Mouse (Mus musculus) forebrain, embryonic 15.5 days (tissue): ENCODE results near the gene Anks1b. TPM values are rescaled to one million over a fixed set of nuclear protein-coding genes. Genes with fewer than 3 reads are reported as not detected.

Source experiments
- ATAC-seq: fragments of 200-750 bp; cut with Nextera tagmentation; replicated peaks from 2 replicates; pipeline ENCODE4 v1.8.0; 2017; ENCODE audit warnings: mild to moderate bottlenecking, moderate TSS enrichment, moderate library complexity
- H3K27ac ChIP-seq: fragments of 300-500 bp; sonication (generic); replicated peaks from 2 replicates; pipeline ENCODE4 v1.5.1; 2015; ENCODE audit warnings: mild to moderate bottlenecking, inconsistent platforms
- H3K27me3 ChIP-seq: fragments of 300-500 bp; sonication (generic); 2 replicates; pipeline ENCODE4 v1.6.1; 2015; ENCODE audit warnings: inconsistent platforms
- H3K36me3 ChIP-seq: fragments of 300-500 bp; sonication (generic); 2 replicates; pipeline ENCODE4 v1.6.1; 2015; ENCODE audit warnings: mild to moderate bottlenecking, inconsistent platforms
- H3K4me1 ChIP-seq: fragments of 300-500 bp; sonication (generic); 2 replicates; pipeline ENCODE4 v1.6.1; 2015; ENCODE audit warnings: inconsistent platforms
- H3K4me2 ChIP-seq: fragments of 300-500 bp; sonication (generic); replicated peaks from 2 replicates; pipeline ENCODE4 v1.6.1; 2015; ENCODE audit warnings: mild to moderate bottlenecking, inconsistent platforms
- H3K4me3 ChIP-seq: fragments of 300-500 bp; sonication (generic); 2 replicates; pipeline ENCODE4 v1.5.1; 2015; ENCODE audit warnings: mild to moderate bottlenecking, inconsistent platforms
- H3K9ac ChIP-seq: fragments of 300-500 bp; sonication (generic); replicated peaks from 2 replicates; pipeline ENCODE4 v1.6.1; 2015; ENCODE audit warnings: mild to moderate bottlenecking, inconsistent platforms
- H3K9me3 ChIP-seq: fragments of 300-500 bp; sonication (generic); 2 replicates; pipeline ENCODE4 v1.6.1; 2016; ENCODE audit warnings: inconsistent platforms
- WGBS: fragments of 180-500 bp; shearing (Covaris S2); methylation state at CpG from one replicate; pipeline ENCODE4 v1.1.7; 2015; ENCODE audit warnings: mixed read lengths; 5-methylcytosine and 5-hydroxymethylcytosine counted together
- polyA plus RNA-seq: library from polyadenylated mRNA; unstranded; fragments of >200 nt; fragmentation: Nextera tagmentation; extraction: Ambion mirVana; gene quantifications from 2 replicates; pipeline ENCODE4 v1.2.1, GENCODE M21; 2015

Anks1b gene
- polyA plus RNA-seq, 1 experiment from 2014 or later: 63.1 TPM

DNA sequence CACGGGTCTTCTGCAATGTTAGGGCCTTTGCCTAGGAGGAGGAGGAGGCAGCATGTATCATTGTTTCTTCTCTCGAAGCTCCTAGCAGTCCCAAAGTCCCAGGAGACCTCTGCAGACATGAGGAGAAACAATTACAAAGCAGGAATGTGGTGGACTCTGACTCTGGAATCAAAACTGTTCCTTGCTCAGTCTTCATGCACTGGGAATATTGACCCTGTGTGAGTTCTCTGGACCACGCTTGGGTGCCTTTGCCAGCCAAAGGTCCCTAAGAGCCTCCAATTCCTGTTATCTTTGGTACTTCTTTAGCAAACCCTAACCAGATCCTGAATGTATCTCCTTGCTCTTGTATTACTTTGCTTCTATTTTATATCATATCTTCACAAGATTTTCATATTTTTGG, 1000.9 kb downstream of the Anks1b start:
- Histone ChIP-seq H3K9ac (no peak overlapping the region), H3K27me3 (no peaks in the 10 kb centered on the region), H3K9me3 (no peaks in the 10 kb centered on the region; the same call in 1 of the 2 replicates), H3K36me3 (no peaks in the 10 kb centered on the region), H3K4me1 (peaks cover 3% of the 10 kb centered on the region; the same call in 1 of the 2 replicates), H3K4me2 (no peak overlapping the region), H3K4me3 (no peak overlapping the region), H3K27ac (no peak overlapping the region)
- ATAC-seq: no peak
- WGBS: 83% methylated on average over 3 of the region's 3 CpGs

DNA sequence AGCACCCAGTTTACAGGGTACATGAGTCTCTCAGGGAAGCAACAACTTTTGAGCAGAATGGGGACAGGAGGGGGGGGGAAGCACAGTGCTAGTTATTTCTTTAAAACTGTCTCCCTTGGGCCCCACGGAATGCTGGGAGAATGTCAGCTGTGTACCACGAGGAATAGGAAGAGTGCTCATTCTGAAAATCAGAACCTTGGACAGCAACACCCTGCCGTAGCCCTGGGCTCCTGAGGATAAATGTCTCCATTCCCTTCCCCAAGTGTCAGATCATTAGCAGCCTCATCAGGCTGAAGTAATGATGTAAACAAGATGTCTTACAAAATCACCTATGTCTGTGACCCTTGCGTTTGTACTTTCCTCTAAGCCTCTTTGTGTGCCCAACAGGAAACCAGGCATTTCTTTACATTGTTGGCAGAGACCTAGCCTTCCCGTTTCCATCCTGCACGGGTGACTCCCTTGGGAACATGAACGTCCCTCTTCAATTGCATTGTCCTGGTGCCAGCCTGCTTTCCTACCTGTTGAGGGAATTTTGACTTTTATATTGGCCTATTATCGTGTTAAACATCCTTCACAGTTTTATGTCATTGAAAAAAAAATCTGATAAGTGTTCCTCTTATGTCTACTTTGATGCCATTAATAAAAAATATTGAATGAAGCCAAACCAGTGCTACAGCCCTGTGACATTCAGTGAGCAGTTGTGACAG, 1007.7 kb downstream of the Anks1b start:
- 25% methylated on average over 8 of the region's 8 CpGs for WGBS
- H3K9ac ChIP-seq: no peak overlapping the region
- no peaks in the 10 kb centered on the region for H3K27me3 ChIP-seq
- H3K27ac ChIP-seq: no peak overlapping the region
- no peaks in the 10 kb centered on the region for H3K9me3 ChIP-seq
- H3K36me3 ChIP-seq: no peaks in the 10 kb centered on the region
- no peak for ATAC-seq
- H3K4me1 ChIP-seq: peaks cover 12% of the 10 kb centered on the region
- no peak overlapping the region for H3K4me3 ChIP-seq
- no peak overlapping the region for H3K4me2 ChIP-seq

DNA sequence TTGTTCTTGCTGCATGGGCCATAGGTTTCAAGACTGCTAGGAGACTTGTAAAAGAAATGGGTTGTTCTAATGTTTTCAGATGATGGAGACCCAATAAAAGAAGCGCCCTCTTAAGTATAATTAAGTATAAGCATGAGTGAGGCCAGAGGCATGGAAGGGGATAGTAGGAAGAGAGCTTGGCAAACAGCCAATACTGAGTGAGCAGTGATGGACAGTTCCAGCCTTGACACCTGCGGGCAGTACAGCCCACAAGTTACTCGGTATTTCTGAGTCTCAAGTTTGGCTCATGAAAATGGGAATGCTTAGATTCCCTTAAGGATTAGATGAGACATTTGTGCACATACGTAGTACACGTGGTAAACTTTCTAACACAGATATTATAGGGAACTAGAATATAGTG, 1016.3 kb downstream of the Anks1b start:
- Histone ChIP-seq H3K4me2 (no peak overlapping the region), H3K9me3 (no peaks in the 10 kb centered on the region), H3K27ac (no peak overlapping the region), H3K36me3 (no peaks in the 10 kb centered on the region), H3K4me3 (no peak overlapping the region), H3K4me1 (no peaks in the 10 kb centered on the region), H3K27me3 (no peaks in the 10 kb centered on the region), H3K9ac (no peak overlapping the region)
- WGBS: 79% methylated on average over 5 of the region's 5 CpGs
- ATAC-seq: no peak

DNA sequence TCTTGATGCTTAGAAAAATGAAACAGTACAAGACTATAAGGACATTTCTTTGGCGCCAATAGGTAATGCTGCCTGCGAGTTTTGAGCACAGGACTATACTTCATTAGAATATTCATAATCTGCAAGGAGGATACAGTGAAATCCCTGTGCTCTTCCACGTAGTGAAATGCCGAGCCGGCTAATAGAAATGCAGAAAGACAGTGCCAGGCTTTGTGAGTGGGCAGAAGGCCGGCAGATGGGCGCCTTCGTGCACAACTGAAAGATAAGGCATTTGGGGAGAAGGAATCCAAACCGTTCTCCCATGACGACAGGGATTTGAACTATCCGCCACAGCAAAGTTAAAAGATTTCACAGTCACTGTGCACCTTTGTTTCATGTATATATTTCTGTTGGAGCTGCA, 1019.4 kb downstream of the Anks1b start:
- no peaks in the 10 kb centered on the region for H3K4me1 ChIP-seq
- no peaks in the 10 kb centered on the region for H3K27me3 ChIP-seq
- no peak; the same call in 1 of the 2 replicates for ATAC-seq
- H3K27ac ChIP-seq: peak overlapping the region; percentile 36; the same call in 1 of the 2 replicates
- H3K4me3 ChIP-seq: no peak overlapping the region
- no peaks in the 10 kb centered on the region for H3K9me3 ChIP-seq
- no peak overlapping the region for H3K9ac ChIP-seq
- no peak overlapping the region for H3K4me2 ChIP-seq
- H3K36me3 ChIP-seq: no peaks in the 10 kb centered on the region
- WGBS: 67% methylated on average over 11 of the region's 11 CpGs

GRCm38 (mm10) chr10:90897894-90898293, 1024.6 kb downstream of the Anks1b start:
- Histone ChIP-seq H3K4me3 (no peak overlapping the region), H3K27me3 (no peaks in the 10 kb centered on the region), H3K4me2 (no peak overlapping the region), H3K27ac (no peak overlapping the region), H3K9ac (no peak overlapping the region), H3K4me1 (no peaks in the 10 kb centered on the region), H3K9me3 (no peaks in the 10 kb centered on the region), H3K36me3 (no peaks in the 10 kb centered on the region)
- WGBS: 84% methylated on average over 3 of the region's 3 CpGs
- ATAC-seq: no peak

DNA sequence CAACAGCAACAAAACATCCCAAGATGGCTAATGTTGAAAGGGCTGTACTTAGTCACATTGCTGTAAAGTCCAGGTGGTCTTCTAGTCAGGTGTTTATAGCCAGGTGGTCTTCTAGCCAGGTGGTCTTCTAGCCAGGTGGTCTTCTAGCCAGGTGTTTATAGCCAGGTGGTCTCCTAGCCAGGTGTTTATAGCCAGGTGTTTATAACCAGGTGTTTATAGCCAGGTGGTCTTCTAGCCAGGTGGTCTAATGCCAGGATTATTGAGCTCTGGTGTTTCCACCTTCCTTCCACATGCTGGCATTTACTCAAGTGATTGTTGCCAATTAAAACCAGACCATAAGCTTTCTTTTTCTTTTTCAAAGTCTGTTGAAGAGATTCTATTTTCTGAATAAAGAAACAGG, 1030.9 kb downstream of the Anks1b start:
- Histone ChIP-seq H3K9me3 (no peaks in the 10 kb centered on the region), H3K4me1 (no peaks in the 10 kb centered on the region), H3K27me3 (no peaks in the 10 kb centered on the region), H3K9ac (no peak overlapping the region), H3K4me3 (no peak overlapping the region), H3K36me3 (no peaks in the 10 kb centered on the region), H3K27ac (no peak overlapping the region), H3K4me2 (no peak overlapping the region)
- ATAC-seq: no peak

- H3K9ac ChIP-seq: no peak overlapping the region
- no peak overlapping the region for H3K4me2 ChIP-seq
- WGBS: 84% methylated on average over 7 of the region's 8 CpGs
- ATAC-seq: no peak
- H3K27ac ChIP-seq: no peak overlapping the region
- H3K36me3 ChIP-seq: no peaks in the 10 kb centered on the region
- H3K4me3 ChIP-seq: no peak overlapping the region
- no peaks in the 10 kb centered on the region for H3K9me3 ChIP-seq
- no peaks in the 10 kb centered on the region for H3K4me1 ChIP-seq
- no peaks in the 10 kb centered on the region for H3K27me3 ChIP-seq
Measured at GRCm38 (mm10) chr10:90907381-90907780, 1034.1 kb downstream of the Anks1b start.

- Histone ChIP-seq H3K9ac (no peak overlapping the region), H3K27me3 (no peaks in the 10 kb centered on the region), H3K4me3 (no peak overlapping the region), H3K9me3 (no peaks in the 10 kb centered on the region), H3K27ac (no peak overlapping the region), H3K4me2 (no peak overlapping the region), H3K36me3 (no peaks in the 10 kb centered on the region), H3K4me1 (0 out of 2 replicates have a peak, but pooled peaks cover 2% of the 10 kb centered on the region)
- no peak for ATAC-seq
- 81% methylated on average over 7 of the region's 7 CpGs for WGBS
Measured at GRCm38 (mm10) chr10:90923476-90923875, 1050.2 kb downstream of the Anks1b start.

- Histone ChIP-seq H3K4me2 (no peak overlapping the region), H3K9me3 (no peaks in the 10 kb centered on the region), H3K4me1 (peaks cover 8% of the 10 kb centered on the region; the same call in 1 of the 2 replicates), H3K4me3 (no peak overlapping the region), H3K36me3 (no peaks in the 10 kb centered on the region), H3K27me3 (no peaks in the 10 kb centered on the region), H3K9ac (no peak overlapping the region), H3K27ac (no peak overlapping the region)
- 89% methylated on average over 5 of the region's 5 CpGs for WGBS
- no peak for ATAC-seq
Measured at GRCm38 (mm10) chr10:90933088-90933487, 1059.8 kb downstream of the Anks1b start.

- Histone ChIP-seq H3K9ac (no peak overlapping the region), H3K36me3 (no peaks in the 10 kb centered on the region), H3K27ac (no peak overlapping the region), H3K4me3 (no peak overlapping the region), H3K4me1 (peaks cover 8% of the 10 kb centered on the region; the same call in 1 of the 2 replicates), H3K4me2 (no peak overlapping the region), H3K9me3 (no peaks in the 10 kb centered on the region), H3K27me3 (no peaks in the 10 kb centered on the region)
- ATAC-seq: 0 out of 2 replicates have a peak, but pooled peaks have one; percentile 38
- 49% methylated on average over 13 of the region's 13 CpGs for WGBS
Measured at GRCm38 (mm10) chr10:90934678-90935077, 1061.4 kb downstream of the Anks1b start.

DNA sequence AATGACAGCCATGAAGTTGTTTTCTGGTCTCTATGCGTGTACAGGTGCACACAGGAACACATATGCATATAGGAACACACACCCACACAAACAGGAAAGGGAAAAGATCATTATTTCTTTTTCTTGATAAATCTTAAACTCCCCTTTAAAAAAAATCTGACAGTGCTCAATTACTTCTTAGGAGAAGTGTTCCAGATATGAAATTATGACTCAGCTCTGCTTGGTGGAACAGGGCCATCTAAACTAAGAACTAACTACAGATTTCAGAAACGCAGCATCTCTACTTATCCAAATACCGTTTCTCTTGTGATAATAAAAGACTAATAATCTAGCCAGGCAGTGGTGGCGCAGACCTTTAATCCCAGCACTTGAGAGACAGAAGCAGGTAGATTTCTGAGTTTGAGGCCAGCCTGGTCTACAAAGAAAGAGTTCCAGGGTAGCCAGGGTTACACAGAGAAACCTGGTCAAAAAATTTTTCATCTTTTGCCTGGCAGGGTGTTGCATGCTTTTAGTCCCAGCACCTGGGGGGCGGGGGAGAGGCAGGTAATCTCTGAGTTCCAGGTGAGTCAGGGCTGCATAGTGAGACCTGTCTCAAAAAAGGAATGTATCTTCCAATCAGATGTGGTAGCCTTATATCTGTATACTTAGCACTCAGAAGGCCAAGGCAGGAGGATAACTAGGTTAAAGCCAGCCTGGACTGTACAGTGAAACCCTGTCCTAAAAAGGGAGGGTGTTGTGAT, 1064.6 kb downstream of the Anks1b start:
- no peak overlapping the region for H3K4me2 ChIP-seq
- 90% methylated on average over 5 of the region's 5 CpGs for WGBS
- peaks cover 8% of the 10 kb centered on the region; the same call in 1 of the 2 replicates for H3K4me1 ChIP-seq
- no peak overlapping the region for H3K9ac ChIP-seq
- H3K27ac ChIP-seq: no peak overlapping the region
- H3K27me3 ChIP-seq: no peaks in the 10 kb centered on the region
- no peak for ATAC-seq
- no peaks in the 10 kb centered on the region for H3K9me3 ChIP-seq
- 0 out of 2 replicates have a peak, but pooled peaks cover 5% of the 10 kb centered on the region for H3K36me3 ChIP-seq
- no peak overlapping the region for H3K4me3 ChIP-seq
